Mouse (Mus musculus) neutrophil, adult 65 days (primary cell): ENCODE results near the gene Slc31a1. TPM values are rescaled to one million over a fixed set of nuclear protein-coding genes. Genes with fewer than 3 reads are reported as not detected.

ENCODE experiments used
- total RNA-seq: library from RNA; stranded (reverse); gene quantifications from 2 replicates; pipeline ENCODE4 v1.2.4, GENCODE M21; 2023

The Slc31a1 gene
- total RNA-seq, result 13.2 and 13.6 TPM in 2 replicates

DNA sequence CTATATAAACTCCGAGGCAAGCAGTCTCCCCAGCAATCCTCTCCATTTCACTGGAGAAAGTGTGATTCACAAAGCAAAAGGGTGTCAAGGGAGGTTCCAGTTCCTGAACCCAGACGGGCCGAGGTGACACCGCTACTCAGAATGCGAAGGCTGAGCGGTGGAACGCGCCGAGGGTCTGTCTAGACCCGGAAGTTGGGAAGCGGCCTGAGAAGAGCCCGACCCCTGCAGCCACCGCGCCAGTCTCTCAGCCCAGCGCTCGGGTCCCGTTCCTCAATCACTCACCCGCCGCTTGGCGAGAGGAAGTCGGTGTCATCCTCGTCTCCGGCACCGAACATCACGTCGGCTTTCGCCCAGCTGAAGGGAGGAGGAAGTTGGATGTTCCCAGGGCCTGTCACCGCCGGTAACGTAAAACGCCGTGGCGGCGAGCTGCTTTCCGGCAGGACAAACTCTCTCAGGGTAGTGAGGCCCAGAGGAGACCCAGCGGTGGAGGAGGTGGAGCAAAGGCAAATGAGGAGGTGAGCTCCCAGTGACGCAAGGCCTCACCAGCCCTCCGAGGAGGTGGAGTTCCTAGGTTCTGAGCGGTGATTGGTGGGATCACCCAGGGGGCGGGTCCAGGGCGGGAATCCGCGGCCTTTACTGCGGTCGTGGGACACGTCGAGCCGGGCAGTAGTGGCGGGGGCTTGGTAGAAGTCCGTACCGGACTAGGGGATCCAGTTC, at the start of gene Slc31a1, which contains the start of gene Fkbp15:
Slc31a1 (plus strand) TSS at position 640 of the 717 bp plus-strand sequence.
Fkbp15 (minus strand) TSS at position 461 of the 717 bp plus-strand sequence.

DNA sequence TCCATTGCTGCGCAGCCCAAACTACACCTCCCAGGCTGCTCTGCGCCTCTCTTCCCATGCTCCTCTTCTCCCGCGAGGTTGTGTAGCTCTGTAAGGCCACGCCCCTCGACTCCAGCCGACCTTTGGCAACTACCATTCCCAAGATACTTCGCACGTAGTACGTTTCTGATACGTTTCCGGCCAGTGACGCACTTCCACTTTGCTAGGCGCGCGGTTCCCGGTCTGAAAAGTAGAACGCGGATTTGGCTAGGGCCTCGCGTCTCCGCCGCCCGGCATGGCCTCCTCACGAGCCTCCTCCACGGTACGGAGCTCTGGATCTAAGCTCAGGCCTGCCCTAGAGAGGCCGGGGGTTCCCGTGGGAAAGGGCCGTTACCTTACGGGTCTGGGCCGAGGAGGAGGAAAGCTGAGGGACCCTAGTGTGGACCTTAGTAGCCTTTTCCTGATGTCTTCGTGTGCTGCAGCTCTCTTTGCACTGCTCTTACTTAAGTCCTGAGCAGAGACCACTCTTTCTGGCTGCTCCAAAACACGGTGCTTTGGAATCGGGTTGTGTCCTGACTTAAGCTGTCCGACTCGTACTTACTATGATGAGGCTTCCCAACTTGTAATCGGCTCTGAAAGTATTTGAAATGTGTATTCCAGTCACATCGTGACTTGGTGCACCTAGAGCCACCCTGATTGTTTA, 48.2 kb downstream of the Slc31a1 start, which contains the start of the genes Cdc26 and Prpf4:
Cdc26 (minus strand) TSS at position 42 of the 682 bp plus-strand sequence.
Prpf4 (plus strand) TSS at position 197 of the 682 bp plus-strand sequence.

GRCm38 (mm10) chr4:62435081-62435480, 74.6 kb downstream of the Slc31a1 start, which contains the start of gene Rnf183:
Gene Rnf183 (minus strand): TSS chr4:62435252.

Other genes with a start within 250 kb of the Slc31a1 start
- gene Mup21, start 209.9 kb upstream of the Slc31a1 start, total RNA-seq, result not detected in 2 replicates
- gene Zfp37, start 129.7 kb upstream of the Slc31a1 start, total RNA-seq, result not detected in 2 replicates
- gene Slc31a2, start 98.2 kb upstream of the Slc31a1 start, total RNA-seq, result 56.2 and 70.8 TPM in 2 replicates
- gene Fkbp15, start 179 bp upstream of the Slc31a1 start, total RNA-seq, result 85.9 and 99.2 TPM in 2 replicates
- 28.3 and 30.1 TPM in 2 replicates for gene Cdc26, start 47.9 kb downstream of the Slc31a1 start, total RNA-seq
- gene Prpf4, start 48.1 kb downstream of the Slc31a1 start, total RNA-seq, result 7.7 and 9.6 TPM in 2 replicates
- not detected in 2 replicates for gene Rnf183, start 74.5 kb downstream of the Slc31a1 start, total RNA-seq
- gene Wdr31, start 110.2 kb downstream of the Slc31a1 start, total RNA-seq, result not detected in 2 replicates
- 0.36 and 0.69 TPM in 2 replicates for gene Bspry, start 119.3 kb downstream of the Slc31a1 start, total RNA-seq
- 0.88 TPM in 1 of 2 replicates, not detected in the other for gene Hdhd3, start 142.7 kb downstream of the Slc31a1 start, total RNA-seq
- 5.5 and 7.0 TPM in 2 replicates for gene Alad, start 159.2 kb downstream of the Slc31a1 start, total RNA-seq
- gene Pole3, start 164.3 kb downstream of the Slc31a1 start, total RNA-seq, result 12.1 and 15.4 TPM in 2 replicates
- 0.51 TPM in 1 of 2 replicates, not detected in the other for gene 4933430I17Rik, start 164.6 kb downstream of the Slc31a1 start, total RNA-seq
- 75.7 and 81.2 TPM in 2 replicates for gene Rgs3, start 199.1 kb downstream of the Slc31a1 start, total RNA-seq